Mouse (Mus musculus): ENCODE results near the gene 2610042L04Rik.
"Not testable (repeated sequence)": the region's sequence is repeated elsewhere in the genome, so short reads cannot be mapped to it uniquely, and the experiment has no call there.

The 2610042L04Rik gene

GRCm38 (mm10) chr14:4334476-4335080 is at the start of gene 2610042L04Rik:
Gene 2610042L04Rik (plus strand): TSS chr14:4334763.
- peak; percentile 15 for DNase-seq (ENCODE audit: low read depth, low spot score)

DNA sequence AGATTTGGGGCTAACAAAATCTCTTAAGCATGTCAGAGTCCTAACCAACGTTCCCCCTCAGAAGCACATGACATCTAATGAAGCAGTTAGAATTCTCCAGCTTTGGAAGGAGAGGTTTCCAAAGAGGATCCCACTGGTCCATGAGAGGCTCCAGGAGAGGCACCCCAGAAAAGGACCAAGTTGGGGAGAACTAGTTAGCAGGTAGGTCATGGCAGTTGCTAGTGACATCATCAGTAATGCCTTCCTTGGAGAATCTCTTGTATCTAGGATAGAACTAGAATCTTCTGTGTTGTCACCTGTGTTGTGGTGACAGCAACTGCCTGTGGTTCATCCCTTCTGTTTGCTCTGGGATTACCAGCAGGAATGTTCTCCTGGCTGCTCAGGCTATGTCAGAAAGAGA is 17.6 kb upstream of the 2610042L04Rik start, which contains the start of gene Gm3149:
TSS of gene Gm3149 (plus strand) at position 301 of the 400 bp plus-strand sequence.
- not testable (repeated sequence) for DNase-seq (ENCODE audit: low read depth, low spot score)

DNA sequence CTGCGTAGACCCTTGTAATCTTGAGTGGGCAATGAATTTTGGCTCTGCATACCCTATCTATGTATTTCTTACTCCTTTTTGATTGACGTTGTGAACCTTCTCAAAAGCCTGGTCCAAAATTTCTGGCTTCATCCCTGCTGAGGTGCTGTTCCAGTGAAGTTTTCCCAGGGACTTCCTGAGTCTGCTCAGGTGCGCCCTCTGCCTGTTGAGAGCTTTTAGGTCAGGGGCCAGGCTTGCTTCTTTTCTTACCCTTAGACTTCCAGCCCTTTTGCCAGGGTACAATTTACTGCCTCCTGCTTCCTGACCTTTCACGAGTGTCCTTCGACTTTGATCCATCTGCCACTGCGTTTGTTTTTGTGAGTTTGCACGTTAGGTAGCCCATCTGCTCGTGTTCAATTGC is 943 bp downstream of the 2610042L04Rik start:
- not testable (repeated sequence) for DNase-seq (ENCODE audit: low read depth, low spot score)

DNA sequence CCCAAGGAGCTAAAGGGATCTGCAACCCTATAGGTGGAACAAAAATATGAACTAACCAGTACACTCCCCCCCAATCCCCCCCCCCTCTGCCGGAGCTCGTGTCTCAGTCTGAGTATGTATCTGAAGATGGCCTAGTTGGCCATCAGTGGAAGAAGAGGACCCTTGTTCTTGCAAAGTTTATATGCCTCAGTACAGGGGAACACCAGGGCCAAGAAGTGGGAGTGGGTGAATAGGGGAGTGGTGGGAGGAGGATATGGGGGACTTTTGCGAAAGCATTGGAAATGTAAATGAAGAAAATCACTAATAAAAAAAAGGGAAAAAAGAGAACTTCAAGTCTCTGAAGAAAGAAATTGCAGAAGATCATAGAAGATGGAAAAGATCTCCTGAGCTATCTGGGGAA is 34.4 kb downstream of the 2610042L04Rik start:
- DNase-seq (ENCODE audit: low read depth, low spot score) = not testable (repeated sequence)

GRCm38 (mm10) chr14:4369691-4370090 is 35.1 kb downstream of the 2610042L04Rik start:
- not testable (repeated sequence) for DNase-seq (ENCODE audit: low read depth, low spot score)

GRCm38 (mm10) chr14:4377871-4378270 is 43.3 kb downstream of the 2610042L04Rik start:
- not testable (repeated sequence) for DNase-seq (ENCODE audit: low read depth, low spot score)

DNA sequence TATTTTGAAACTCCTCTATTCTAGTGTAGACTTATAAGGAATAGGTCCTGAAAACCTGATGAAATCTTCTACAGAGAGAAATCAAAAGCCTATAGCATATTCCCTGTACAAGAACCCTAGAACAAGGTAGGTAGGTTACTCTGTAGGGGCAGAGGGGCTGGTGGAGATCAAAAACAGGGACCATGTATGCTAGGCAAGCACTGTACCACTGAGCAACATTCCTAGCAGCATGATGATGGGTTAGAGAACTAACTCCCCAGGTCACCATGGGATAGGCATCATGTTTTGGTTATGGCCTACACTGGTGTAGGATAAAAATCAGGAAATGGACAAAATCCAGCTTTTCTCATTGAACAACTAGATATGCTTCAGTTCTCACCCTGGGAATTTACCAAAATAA is 51.0 kb downstream of the 2610042L04Rik start:
- not testable (repeated sequence) for DNase-seq (ENCODE audit: low read depth, low spot score)

DNA sequence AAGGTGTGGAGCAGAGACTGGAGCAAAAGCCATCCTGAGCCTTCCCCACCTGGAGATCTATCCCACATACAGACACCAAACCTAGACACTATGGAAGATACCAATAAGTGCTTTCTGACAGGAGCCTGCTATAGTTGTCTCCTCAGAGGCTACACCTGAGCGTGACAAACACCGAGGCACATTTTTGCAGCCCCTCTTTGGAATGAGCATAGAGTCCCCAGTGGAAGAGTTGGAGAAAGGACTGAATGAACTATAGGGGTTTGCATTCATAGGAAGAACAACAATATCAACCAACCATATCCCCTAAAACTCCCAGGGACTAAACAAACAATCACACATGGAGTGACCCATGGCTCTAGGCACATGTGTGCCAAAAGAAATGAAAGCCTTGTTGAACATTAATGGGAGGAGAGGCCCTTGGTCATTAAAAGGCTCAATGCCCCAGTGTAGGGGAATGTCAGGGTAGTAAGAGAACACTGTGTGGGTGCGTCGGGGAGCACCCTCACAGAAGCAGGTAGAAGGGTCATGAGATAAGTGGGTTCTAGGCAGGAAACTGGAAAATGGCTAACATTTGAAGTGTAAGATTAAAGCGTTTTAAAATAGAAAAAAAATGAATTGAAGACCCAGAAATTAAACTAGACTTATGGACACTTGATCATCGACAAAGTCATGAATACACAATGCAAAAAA is 58.4 kb downstream of the 2610042L04Rik start:
- not testable (repeated sequence) for DNase-seq (ENCODE audit: low read depth, low spot score)

DNA sequence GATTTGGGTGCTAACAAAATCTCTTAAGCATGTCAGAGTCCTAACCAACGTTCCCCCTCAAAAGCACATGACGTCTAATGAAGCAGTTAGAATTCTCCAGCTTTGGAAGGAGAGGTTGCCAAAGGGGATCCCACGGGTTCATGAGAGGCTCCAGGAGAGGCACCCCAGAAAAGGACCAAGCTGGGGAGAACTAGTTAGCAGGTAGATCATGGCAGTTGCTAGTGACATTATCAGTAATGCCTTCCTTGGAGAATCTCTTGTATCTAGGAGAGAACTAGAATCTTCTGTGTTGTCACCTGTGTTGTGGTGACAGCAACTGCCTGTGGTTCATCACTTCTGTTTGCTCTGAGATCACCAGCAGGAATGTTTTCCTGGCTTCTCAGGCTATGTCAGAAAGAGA is 62.7 kb downstream of the 2610042L04Rik start, which contains the start of gene Gm3159:
TSS of gene Gm3159 (plus strand) at position 301 of the 400 bp plus-strand sequence.
- not testable (repeated sequence) for DNase-seq (ENCODE audit: low read depth, low spot score)

- not testable (repeated sequence) for DNase-seq (ENCODE audit: low read depth, low spot score)
Observed at GRCm38 (mm10) chr14:4398624-4399023, 64.1 kb downstream of the 2610042L04Rik start.

- not testable (repeated sequence) for DNase-seq (ENCODE audit: low read depth, low spot score)
Observed at GRCm38 (mm10) chr14:4400115-4400789, 65.7 kb downstream of the 2610042L04Rik start.

DNA sequence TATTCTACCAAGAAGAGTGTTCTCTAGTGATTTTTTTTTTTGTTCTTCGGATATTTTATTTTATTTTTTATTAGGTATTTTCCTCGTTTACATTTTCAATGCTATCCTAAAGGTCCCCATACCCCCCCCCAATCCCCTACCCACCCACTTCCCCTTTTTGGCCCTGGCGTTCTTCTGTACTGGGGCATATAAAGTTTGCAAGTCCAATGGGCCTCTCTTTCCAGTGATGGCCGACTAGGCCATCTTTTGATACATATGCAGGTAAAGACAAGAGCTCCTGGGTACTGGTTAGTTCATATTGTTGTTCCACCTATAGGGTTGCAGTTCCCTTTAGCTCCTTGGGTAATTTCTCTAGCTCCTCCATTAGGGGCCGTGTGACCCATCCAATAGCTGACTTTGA is 66.7 kb downstream of the 2610042L04Rik start:
- not testable (repeated sequence) for DNase-seq (ENCODE audit: low read depth, low spot score)

GRCm38 (mm10) chr14:4403840-4404239 is 69.3 kb downstream of the 2610042L04Rik start:
- DNase-seq (ENCODE audit: low read depth, low spot score) = not testable (repeated sequence)
